Mouse (Mus musculus): ENCODE data around the gene Pwp2. TPM values are rescaled to one million over a fixed set of nuclear protein-coding genes. Genes with fewer than 3 reads are reported as not detected.

Gene Pwp2
- total and polyA plus RNA-seq, 3 experiments, result 41.2 to 49.9 (median 43.0) TPM

GRCm38 (mm10) chr10:78159252-78159878 is 25.6 kb downstream of the Pwp2 start:
- no peak overlapping the region for H3K4me2 ChIP-seq (ENCODE audit: insufficient read depth, low read depth, poor library complexity, severe bottlenecking)
- no peak overlapping the region for H3K9ac ChIP-seq (ENCODE audit: insufficient read depth, low read depth)
- dilution Hi-C loops (cut with MboI; ENCODE audit: extremely low pct_ligation_motif_present, extremely low pct_unique_long_range_greater_than_20kb, low sequenced_read_pairs) (no loop called here), in situ Hi-C loops (cut with MboI; ENCODE audit: low pct_ligation_motif_present, low pct_unique_long_range_greater_than_20kb, low sequenced_read_pairs) (no loop called here)
- peaks cover 17 to 45% of the 10 kb centered on the region in 2 experiments for H3K36me3 ChIP-seq (replicated peaks in 1 of 2; ENCODE audit: control insufficient read depth in 1 of 2, insufficient read depth in 1 of 2, low read length in 1 of 2)
- no peak for TF ChIP-seq BHLHE40 (IDR thresholded peaks at IDR 0.05; ENCODE audit: low read depth, low read length)
- TF ChIP-seq GABPA (IDR thresholded peaks at IDR 0.05; ENCODE audit: insufficient replicate concordance, low read depth, low read length), result no peak
- TF ChIP-seq ZKSCAN1 (IDR thresholded peaks at IDR 0.05; ENCODE audit: borderline replicate concordance, low read depth, low read length), result no peak
- no peak for TF ChIP-seq MEF2A (IDR thresholded peaks at IDR 0.05; ENCODE audit: borderline replicate concordance, low read depth, low read length)
- no peak for TF ChIP-seq JUN (IDR thresholded peaks at IDR 0.05; ENCODE audit: insufficient read depth, low read depth, low read length)
- TF ChIP-seq IRF4 (IDR thresholded peaks at IDR 0.05; ENCODE audit: low read depth, low read length), result no peak
- TF ChIP-seq MYC (IDR thresholded peaks at IDR 0.05; ENCODE audit: low read depth, low read length), result no peak
- TF ChIP-seq SIN3A (IDR thresholded peaks at IDR 0.05; ENCODE audit: low read length), result no peak
- TF ChIP-seq POLR2A (IDR thresholded peaks at IDR 0.05; ENCODE audit: low read depth, low read length), result no peak
- TF ChIP-seq RCOR1 (conservative IDR thresholded peaks at IDR 0.05; ENCODE audit: low read depth, low read length), result no peak
- no peak for TF ChIP-seq MXI1 (IDR thresholded peaks at IDR 0.05; ENCODE audit: low read depth, low read length)
- no peak for TF ChIP-seq CTCF (conservative IDR thresholded peaks at IDR 0.05 in 1 of 2, IDR thresholded peaks at IDR 0.05 in 1 of 2; ENCODE audit: low read depth in 2 of 2, low read length in 2 of 2)
- TF ChIP-seq TBP (conservative IDR thresholded peaks at IDR 0.05; ENCODE audit: low read depth, low read length), result no peak
- TF ChIP-seq ZC3H11A (IDR thresholded peaks at IDR 0.05; ENCODE audit: low read depth, low read length), result no peak
- no peak for TF ChIP-seq NRF1 (IDR thresholded peaks at IDR 0.05; ENCODE audit: low read depth, low read length)
- no peak for TF ChIP-seq ETS1 (conservative IDR thresholded peaks at IDR 0.05; ENCODE audit: low read depth, low read length)
- TF ChIP-seq SMC3 (IDR thresholded peaks at IDR 0.05; ENCODE audit: low read depth, low read length), result no peak
- no peak for TF ChIP-seq CHD2 (IDR thresholded peaks at IDR 0.05; ENCODE audit: low read length)
- TF ChIP-seq TCF12 (IDR thresholded peaks at IDR 0.05; ENCODE audit: low read depth, low read length), result no peak
- TF ChIP-seq USF2 (conservative IDR thresholded peaks at IDR 0.05; ENCODE audit: low read depth, low read length), result no peak
- no peak for DNase-seq (ENCODE audit: extremely low read depth)
- H3K4me1 ChIP-seq (ENCODE audit: control insufficient read depth in 1 of 2, insufficient read depth in 2 of 2), result peaks cover 3 to 4% of the 10 kb centered on the region in 2 experiments; a peak in 1 of 4 replicates
- H3K4me3 ChIP-seq (replicated peaks in 1 of 3; ENCODE audit: low read depth in 2 of 3, low read length in 2 of 3, poor library complexity in 1 of 3), result no peak overlapping the region
- H3K27ac ChIP-seq (ENCODE audit: insufficient read depth, low read depth), result no peak overlapping the region
- H3K79me2 ChIP-seq (replicated peaks; ENCODE audit: control insufficient read depth, extremely low read depth, insufficient read depth, poor library complexity, severe bottlenecking), result no peaks in the 10 kb centered on the region
- H3K9me3 ChIP-seq (replicated peaks; ENCODE audit: low read length), result no peaks in the 10 kb centered on the region
- H3K27me3 ChIP-seq (replicated peaks), result no peaks in the 10 kb centered on the region

GRCm38 (mm10) chr10:78158041-78158440 is 26.9 kb downstream of the Pwp2 start:
- Histone ChIP-seq H3K9me3 (replicated peaks; ENCODE audit: low read length) (peaks cover 3% of the 10 kb centered on the region), H3K36me3 (replicated peaks in 1 of 2; ENCODE audit: control insufficient read depth in 1 of 2, insufficient read depth in 1 of 2, low read length in 1 of 2) (peaks cover 8 to 32% of the 10 kb centered on the region in 2 experiments), H3K4me1 (ENCODE audit: control insufficient read depth in 1 of 2, insufficient read depth in 2 of 2) (peaks cover 3 to 4% of the 10 kb centered on the region in 2 experiments; a peak in 1 of 4 replicates), H3K79me2 (replicated peaks; ENCODE audit: control insufficient read depth, extremely low read depth, insufficient read depth, poor library complexity, severe bottlenecking) (no peaks in the 10 kb centered on the region), H3K4me2 (ENCODE audit: insufficient read depth, low read depth, poor library complexity, severe bottlenecking) (no peak overlapping the region), H3K4me3 (replicated peaks in 1 of 3; ENCODE audit: low read depth in 2 of 3, low read length in 2 of 3, poor library complexity in 1 of 3) (no peak overlapping the region), H3K27ac (ENCODE audit: insufficient read depth, low read depth) (no peak overlapping the region), H3K27me3 (replicated peaks) (no peaks in the 10 kb centered on the region), H3K9ac (ENCODE audit: insufficient read depth, low read depth) (no peak overlapping the region)
- dilution Hi-C loops (cut with MboI; ENCODE audit: extremely low pct_ligation_motif_present, extremely low pct_unique_long_range_greater_than_20kb, low sequenced_read_pairs), result no loop called here
- in situ Hi-C loops (cut with MboI; ENCODE audit: low pct_ligation_motif_present, low pct_unique_long_range_greater_than_20kb, low sequenced_read_pairs), result no loop called here
- TF ChIP-seq JUN (IDR thresholded peaks at IDR 0.05; ENCODE audit: insufficient read depth, low read depth, low read length), result no peak
- no peak for TF ChIP-seq TCF12 (IDR thresholded peaks at IDR 0.05; ENCODE audit: low read depth, low read length)
- no peak for TF ChIP-seq MYC (IDR thresholded peaks at IDR 0.05; ENCODE audit: low read depth, low read length)
- TF ChIP-seq MXI1 (IDR thresholded peaks at IDR 0.05; ENCODE audit: low read depth, low read length), result no peak
- no peak for TF ChIP-seq MAFK (IDR thresholded peaks at IDR 0.05; ENCODE audit: insufficient replicate concordance, low read length)
- no peak for TF ChIP-seq ZKSCAN1 (IDR thresholded peaks at IDR 0.05; ENCODE audit: borderline replicate concordance, low read depth, low read length)
- no peak for DNase-seq (ENCODE audit: extremely low read depth)
